Mouse (Mus musculus) layer of hippocampus, adult 8-10 months (tissue): ENCODE measurements at regions not wholly inside any gene's neighbourhood (a gene's known extent, or its start where the extent isn't known, plus 50 kb on each side); places are given as distances from the start of the nearest gene placed in this dataset.
A peak's percentile ranks its signal among the peaks of the same experiment; 100 is the strongest.

ENCODE experiments used
- DNase-seq, 2 experiments: peaks; one replicate each; pipeline ENCODE4 v3.0.0; 2022; ENCODE audit warnings: low spot score in 2 of 2

DNA sequence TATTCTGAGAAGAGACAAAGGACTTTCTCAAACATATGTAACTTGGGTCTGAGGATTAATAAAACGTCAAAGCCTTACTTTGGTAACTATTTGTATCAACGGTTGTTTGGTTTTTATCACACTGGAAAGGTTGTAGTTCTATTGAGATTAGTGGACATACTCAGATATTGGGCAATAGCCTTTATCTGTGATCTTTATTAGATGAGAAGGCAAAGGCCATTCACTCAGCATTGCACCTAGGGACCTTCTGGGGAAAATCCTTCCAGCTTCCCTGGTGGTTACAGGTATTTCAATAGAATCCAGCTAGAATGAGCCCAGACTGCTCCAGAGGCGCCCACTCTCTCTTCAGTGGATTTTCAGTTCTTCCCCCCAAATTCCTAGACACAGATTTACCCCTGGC, 89.6 kb upstream of the Ednrb start:
- DNase-seq, result no peak

DNA sequence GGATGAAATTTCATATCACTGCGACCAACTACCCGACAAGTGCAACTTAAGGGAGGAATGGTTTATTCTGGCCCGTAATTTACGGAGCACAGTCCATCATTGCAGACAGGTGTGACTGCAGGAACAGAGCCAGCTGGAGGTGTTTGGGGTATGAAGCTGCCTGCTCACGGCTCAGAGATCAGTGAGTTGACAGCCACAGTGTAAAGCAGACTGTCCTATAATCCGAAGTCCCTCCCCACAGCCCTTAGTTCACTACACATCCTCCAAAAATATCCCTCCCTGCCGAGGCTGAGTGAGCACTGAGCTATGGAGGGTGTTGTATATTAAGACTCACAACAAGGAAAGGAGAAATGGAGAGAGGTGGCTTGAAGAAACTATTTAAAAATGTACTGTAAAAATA, 88.0 kb upstream of the Ednrb start:
- DNase-seq, result no peak

DNA sequence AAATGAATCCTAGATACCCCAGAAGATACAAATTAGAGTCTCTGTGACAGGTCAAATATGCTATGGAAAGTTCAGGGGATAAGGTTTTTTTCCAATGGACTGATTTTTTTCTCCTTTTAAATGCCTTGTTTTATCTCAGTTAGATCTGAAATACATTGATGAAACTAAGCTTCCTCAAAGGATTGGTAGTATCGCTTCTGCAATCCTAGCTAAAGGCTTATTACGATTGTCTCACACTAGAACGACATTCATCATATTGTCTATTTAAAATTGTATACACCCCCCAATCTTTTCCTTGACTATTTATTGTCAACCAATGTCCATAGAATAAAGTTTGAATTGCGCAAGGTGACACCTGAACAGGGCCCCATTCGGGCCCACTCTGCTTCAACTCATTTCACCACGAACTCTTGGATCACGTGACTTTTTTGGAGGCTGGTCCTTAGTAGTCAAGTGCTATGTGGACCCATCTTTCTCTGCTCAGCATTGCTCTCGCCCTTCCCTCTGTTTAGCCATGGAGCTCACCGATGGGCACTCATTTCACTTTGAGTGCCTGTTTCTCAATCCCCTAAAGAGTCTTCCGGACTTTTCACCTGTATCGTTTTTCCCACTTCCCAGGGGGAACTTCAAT, 85.6 kb upstream of the Ednrb start:
- DNase-seq, result no peak

DNA sequence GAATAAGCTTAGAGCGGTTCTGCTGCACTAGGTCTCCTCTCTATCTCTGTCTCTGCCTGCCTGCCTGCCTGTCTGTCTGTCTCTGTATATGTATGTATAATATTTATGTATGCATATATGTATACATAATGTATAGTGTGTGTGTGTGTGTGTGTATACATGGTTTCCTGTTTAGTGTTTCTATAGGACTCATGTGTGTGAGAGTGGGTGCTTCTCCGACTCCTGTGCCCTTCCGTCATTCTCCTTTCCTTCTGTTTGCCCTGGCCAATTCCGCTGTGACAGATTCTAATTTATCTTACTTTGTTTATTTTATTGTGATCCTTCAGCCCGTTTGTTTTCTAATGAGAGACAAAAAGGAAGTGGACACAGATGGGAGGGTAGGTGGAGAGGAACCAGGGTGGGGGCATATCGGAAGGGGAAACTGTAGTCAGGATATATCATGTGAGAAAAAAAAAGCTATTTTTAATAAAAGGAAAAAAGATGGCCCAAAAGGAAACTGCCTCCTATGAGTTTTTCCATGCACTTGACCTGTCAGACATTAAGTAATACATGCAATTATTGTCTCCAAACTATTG, 85.0 kb upstream of the Ednrb start:
- DNase-seq, result no peak

DNA sequence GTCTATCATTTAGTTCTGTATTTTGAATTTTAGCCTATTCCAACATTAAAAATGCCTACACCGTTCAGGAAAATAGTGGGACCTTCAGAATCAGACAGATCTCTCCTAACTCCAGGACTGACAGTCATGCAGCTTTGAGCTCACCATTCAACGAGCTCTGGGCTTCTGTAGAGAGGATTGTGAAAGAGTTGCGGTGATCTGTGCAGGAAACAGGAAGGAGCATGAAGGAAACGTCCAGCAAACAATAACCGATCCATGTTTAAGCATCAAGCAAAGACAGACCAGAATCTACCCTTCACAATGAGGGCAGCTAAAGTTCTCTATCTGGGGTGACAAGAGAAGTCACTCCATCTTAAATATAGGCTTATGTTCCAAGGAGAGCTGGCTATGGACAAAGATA, 76.0 kb upstream of the Ednrb start:
- DNase-seq, result no peak

DNA sequence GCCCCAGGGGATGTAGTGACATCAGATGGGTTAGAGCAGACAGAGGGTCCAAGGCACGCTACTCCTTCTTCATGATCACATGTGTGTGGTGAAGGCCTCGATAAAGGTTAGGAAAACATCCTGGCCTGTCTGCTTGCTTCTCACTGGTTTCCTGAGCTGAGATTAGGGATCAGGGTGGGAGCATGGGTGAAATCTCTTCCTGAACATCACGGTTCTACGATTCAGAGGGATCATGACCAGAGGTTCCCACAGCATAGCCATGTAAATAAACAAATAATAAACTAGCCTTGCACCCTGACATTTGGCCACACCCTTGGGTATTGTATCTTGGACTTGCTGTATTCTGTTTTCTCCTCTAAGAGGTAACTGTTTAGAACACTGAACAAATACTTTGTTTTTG, 75.2 kb upstream of the Ednrb start:
- no peak for DNase-seq

DNA sequence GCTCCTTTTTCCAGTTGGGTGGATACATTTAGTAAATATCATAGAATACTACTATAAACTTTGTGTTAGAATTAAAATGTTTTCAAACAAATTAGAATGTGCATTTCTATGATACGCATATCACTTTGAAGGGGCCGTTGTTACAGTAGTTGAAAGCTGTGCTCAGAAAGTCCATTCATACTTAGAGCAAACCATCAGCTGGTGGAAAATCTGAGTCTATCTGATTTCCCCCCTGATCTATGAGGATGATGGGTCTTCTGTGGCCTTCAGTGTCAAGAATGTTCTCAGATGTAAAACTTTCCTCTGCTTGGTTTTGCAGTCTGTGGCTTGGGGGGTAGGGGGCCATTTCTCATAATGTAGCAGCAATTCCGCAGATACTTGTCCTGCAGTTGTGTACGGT, 69.3 kb upstream of the Ednrb start:
- no peak for DNase-seq

DNA sequence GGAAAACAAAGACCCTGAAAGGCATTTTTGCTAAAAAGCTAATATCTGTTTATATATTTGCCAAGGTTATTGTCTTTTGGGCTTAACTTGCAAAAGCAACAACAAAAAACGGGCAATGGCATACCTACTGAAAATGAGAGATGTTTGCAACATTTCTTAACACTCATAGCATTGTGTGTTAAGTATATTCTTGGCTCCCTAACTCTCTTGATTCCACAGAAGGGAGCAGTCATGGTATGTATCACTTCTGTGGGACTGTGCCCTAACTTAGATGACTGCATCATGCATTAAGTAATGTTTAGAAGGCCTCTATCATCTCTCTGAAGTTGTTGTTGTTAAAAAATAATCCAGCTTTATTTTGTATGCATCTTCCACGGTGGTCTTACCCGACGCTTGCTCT, 67.5 kb upstream of the Ednrb start:
- no peak for DNase-seq

DNA sequence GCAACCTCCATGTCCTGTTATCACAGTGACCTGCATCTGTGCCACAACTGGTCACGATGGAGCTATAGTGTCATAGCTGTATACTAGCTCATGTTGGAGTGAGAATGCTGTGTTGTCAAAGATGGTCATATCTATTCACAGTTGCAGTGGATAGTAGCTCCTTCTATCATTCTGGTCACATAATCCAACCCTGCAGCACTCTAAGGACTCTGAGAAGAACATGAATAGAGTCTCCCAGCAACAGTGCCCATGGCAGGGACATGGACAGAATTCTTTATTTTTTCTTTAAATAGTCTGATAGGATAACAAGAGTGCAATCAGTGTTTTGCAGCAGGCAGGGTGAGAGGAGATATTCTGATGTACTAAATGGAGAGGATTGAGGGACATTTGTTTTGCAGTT, 67.1 kb upstream of the Ednrb start:
- DNase-seq, result no peak

DNA sequence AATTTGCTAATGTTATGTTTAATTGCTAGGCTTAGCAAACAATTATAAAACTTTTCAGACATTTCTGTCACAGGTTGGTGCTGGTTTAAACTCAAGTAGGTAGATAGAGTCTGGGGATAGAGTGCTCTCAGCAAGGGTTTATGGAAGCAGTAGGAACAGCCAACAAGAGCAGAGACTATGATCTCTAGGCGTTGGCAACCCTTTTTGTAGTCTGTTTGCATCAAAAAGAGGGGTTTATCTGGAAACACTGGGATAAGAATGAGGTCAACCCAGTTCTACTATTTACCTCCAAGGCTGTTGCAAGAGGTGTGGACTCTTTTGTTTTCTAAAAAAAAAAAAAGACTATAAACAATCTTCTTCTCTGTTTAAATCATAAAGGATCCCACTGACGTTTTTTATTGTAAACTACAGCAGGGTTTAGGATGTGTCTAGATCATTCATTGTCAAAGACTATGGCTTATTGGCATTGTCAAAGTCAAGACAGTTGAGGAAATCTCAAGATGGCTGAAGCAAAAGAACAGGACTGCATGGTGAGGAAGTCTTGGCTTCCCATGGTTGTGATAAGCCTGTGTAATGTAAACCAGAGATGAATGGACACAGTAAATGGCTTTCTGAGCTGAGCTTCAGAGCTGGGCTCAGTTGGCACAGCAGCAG, 62.3 kb upstream of the Ednrb start:
- no peak for DNase-seq

DNA sequence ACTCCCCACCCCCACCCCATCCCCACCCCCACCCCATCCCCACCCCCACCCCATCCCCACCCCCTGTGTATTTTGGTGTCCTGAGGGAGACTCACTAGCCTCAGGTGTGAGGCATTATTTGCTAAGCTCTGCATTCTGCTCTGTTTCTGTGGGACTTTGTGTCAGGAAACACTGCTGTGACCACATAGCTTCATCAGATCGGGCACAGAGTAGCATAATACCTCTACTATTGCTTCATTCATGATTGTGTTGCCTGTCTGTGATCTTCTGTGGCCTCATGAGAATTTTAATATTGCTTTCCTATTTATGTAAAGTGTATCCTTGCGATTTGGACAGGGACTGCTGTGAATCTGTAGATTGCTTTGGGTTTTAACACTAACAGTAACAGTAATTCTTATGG, 56.6 kb upstream of the Ednrb start:
- no peak for DNase-seq

DNA sequence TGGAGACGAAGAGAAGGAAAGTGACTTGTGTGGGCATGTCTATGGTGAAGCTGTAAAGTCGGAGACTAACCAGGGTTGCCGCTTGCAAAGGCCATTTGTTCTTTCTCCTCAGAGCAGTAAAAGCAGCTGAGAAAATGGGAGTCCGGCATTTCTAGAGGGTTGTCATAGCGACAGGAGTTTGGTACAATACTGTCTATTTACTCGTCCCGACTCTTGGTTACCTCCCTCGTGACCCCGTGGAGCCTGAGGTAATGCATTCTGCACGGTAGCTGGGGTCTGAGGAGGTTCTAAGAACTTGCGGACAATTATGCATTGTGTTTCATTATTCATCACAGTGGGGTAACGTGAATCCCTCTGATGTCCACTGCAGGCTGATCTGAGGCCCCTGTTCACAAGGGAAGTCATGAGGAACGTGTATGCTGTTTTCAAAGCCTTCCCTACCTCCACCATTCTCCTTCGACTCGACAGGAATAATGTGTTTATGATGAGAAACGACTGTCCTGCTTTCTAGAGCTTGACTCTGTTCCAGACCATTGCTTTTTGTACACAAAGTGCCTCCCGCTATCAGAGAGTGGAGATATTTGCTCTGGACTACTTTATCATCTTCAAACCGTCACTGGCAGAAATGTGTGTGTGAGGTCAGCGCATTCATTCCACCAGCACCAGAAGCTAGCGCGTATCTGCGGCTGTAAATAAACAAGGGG, 55.1 kb upstream of the Ednrb start:
- DNase-seq, result peak in 1 of 2 experiments; percentile 7

DNA sequence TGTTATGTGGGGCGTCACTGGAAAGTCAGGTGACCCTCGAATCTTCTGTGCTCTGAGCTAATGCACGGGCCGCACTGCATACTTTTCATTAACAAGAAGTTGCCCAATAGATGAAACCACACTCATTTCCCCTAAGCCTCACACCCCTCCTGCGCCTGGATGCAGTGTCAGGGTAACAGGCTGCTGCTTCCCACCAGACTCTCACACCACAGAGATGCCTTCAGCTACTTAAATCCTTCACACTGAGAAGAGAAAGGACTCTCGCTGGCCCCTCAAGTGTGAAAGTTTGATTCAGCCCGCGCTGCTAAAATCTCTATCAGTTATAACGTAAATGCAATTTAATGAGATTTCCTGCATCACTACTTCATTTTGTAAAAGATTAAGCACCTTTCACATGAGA, 54.5 kb upstream of the Ednrb start:
- DNase-seq, result no peak

DNA sequence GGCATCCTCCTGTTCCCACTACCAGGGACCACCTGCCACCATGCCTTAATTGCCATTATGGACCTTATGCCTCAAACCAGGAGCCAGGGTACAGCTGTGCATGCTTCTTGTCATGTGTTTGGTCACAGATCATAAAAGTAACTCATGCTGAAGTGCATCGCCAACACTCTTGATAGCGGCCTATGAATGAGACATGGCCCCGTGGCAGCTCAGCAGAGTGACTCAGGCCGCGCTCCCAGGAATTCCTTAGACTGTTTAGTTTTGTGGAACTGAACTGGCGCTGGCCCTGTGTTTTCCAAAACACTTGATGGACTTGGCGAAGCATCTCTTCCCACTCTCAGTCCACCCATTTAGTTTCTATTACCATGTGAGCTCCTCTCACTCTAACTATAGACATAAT, 51.1 kb upstream of the Ednrb start:
- DNase-seq, result no peak
